Mouse (Mus musculus): Measurements from ENCODE around the gene Fam186a. TPM values are rescaled to one million over a fixed set of nuclear protein-coding genes. Genes with fewer than 3 reads are reported as not detected.
"Not testable (repeated sequence)": the region's sequence is repeated elsewhere in the genome, so short reads cannot be mapped to it uniquely, and the experiment has no call there.

The Fam186a gene
- polyA plus RNA-seq, 1 experiment = not detected

DNA sequence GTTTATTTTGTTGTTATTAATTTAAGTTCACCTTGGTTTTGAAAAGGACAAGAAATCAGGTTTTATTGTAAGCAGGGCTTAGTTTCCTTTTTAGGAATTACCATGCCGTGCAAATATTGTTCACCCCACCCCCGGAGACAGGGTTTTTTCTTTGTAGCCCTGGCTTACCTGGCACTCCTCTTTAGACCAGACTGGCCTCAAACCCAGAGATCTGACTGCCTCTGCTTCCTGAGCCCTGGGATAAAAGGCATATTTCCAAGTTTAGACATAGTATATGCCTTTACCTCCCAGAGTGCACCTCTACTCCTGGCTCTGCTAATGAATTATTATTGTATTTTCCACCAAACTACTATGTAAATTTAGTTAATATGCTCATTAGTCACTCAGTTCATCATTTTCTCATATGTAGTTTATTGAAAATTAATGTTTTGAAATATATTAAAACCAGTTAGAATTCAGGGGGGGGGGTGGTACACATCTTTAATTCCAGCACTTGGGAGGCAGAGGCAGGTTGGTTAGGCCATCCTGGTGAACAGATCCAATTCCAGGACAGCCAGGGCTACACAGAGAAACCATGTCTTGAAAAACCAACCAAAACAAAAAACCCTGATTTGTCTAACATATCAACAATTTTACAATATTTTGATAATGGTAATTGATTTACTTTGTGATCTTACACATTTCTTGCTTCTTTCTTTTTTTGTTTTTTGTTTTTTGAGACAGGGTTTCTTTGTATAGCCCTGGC, 7.8 kb upstream of the Fam186a start:
- H3K4me3 ChIP-seq (replicated peaks) = peak overlapping the region; percentile 97
- no peaks in the 10 kb centered on the region for H3K36me3 ChIP-seq (ENCODE audit: control insufficient read depth)
- no peaks in the 10 kb centered on the region for H3K27me3 ChIP-seq (ENCODE audit: control insufficient read depth)
- H3K4me1 ChIP-seq (ENCODE audit: control insufficient read depth) = peaks cover 19% of the 10 kb centered on the region
- TF ChIP-seq TAL1 (IDR thresholded peaks at IDR 0.05; ENCODE audit: low read length) (no peak), GATA1 (IDR thresholded peaks at IDR 0.05; ENCODE audit: low read length) (no peak)
- no peaks in the 10 kb centered on the region for H3K9me3 ChIP-seq (ENCODE audit: control insufficient read depth, low read length)

DNA sequence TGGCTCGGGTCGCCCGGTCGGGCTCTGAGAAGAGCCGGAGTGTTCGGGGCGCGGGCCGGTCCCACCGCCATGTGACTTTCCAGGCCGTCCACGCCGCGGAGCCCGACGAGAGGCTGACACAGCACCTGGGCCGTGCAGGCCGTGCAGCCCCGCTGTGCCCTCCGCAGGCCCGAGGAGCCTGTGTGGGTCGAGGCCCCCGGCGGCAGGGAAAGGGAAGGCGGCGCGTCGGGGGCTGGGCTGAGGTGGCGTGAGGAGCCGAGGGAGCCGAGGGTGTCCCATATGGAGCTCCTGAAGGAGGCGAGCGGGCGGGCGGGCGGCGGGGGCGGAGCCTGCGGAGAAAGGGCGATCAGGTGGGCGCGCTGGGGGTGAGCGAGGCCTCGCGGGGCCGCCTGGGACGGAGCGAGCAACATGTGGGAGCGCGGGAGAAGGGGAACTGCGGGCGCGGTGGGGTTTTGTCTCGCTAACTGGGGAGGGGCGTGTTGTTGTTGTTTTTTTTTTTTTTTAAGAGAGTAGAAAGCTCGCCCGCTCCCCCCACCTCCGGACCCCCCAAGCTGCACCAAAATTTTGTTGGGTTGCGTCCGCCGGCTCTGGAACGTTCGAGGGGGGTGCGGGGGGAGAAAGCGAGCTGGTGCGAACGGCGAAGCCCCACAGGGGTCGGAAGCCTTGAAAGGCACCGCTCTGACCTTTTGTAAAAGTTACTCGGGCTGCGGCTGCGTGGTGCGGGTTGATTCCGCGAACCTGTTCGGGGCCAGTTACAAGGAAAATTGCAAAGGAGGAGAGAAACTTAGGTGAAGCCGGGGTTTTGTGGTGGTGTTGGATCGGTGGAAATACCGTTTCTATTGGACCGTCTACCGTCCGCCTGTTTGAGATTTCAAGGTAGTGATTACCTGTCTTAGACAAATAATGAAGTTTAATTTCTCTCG, 6.4 kb upstream of the Fam186a start:
- peak overlapping the region; percentile 97 for H3K4me3 ChIP-seq (replicated peaks)
- TF ChIP-seq GATA1 (IDR thresholded peaks at IDR 0.05; ENCODE audit: low read length) = no peak
- TF ChIP-seq TAL1 (IDR thresholded peaks at IDR 0.05; ENCODE audit: low read length) = no peak
- H3K27me3 ChIP-seq (ENCODE audit: control insufficient read depth) = no peaks in the 10 kb centered on the region
- H3K36me3 ChIP-seq (ENCODE audit: control insufficient read depth) = no peaks in the 10 kb centered on the region
- no peaks in the 10 kb centered on the region for H3K9me3 ChIP-seq (ENCODE audit: control insufficient read depth, low read length)
- H3K4me1 ChIP-seq (ENCODE audit: control insufficient read depth) = peaks cover 24% of the 10 kb centered on the region

DNA sequence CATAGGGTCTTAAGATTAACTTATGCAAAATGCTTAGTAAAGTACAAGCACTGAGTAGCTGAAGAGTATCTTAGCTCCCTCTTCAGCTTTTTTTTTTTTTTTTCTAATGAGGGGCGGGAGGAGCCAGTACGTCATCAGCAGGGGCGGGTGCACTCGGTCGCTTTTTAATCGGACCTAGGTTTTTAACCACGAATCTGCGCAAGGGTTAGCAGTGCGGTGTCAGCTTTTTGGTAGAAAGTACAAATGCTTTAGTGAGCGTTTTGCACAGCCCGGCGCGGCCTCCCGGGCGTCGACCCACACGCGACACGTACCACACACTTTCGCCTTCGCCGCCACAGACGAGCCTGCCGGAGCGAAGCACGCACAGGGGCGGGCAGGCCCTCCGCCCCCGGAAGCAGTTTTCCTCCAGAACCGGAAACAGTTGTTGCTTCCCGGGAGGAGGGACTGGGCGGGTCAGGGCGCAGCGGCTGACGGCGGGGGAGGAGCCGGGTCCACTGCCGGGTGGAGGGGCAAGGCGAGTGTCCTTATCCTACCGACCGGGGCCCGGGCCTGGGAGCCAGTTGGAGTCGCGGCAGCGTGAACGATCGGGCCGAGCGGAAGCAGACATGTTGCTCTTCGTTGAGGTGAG, 5.6 kb upstream of the Fam186a start:
- Histone ChIP-seq H3K4me1 (ENCODE audit: control insufficient read depth) (peaks cover 24% of the 10 kb centered on the region), H3K27me3 (ENCODE audit: control insufficient read depth) (no peaks in the 10 kb centered on the region)
- TF ChIP-seq GATA1 (IDR thresholded peaks at IDR 0.05; ENCODE audit: low read length) = no peak
- TF ChIP-seq TAL1 (IDR thresholded peaks at IDR 0.05; ENCODE audit: low read length) = no peak

DNA sequence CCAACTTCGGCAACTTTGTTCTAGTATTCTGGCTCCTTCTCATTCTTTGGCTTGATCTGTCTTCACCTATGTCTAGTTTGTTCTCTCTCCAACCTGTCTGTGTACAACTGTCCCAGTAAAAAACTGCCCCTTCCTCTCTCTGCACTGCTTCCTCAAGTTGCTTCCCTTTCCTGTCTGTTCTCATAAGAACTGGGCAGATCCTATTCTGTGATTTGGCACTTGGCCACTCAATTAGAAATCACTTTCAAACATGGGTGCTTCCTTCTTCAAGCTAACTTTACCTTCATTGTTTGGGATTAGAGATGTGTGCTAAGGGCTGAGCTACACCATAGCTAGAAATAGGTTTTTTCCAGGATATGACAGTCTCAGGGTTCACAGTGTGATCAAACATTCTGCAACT, 3.7 kb upstream of the Fam186a start:
- Histone ChIP-seq H3K4me1 (ENCODE audit: control insufficient read depth) (peaks cover 21% of the 10 kb centered on the region), H3K4me3 (replicated peaks) (no peak overlapping the region), H3K9me3 (ENCODE audit: control insufficient read depth, low read length) (no peaks in the 10 kb centered on the region), H3K36me3 (ENCODE audit: control insufficient read depth) (no peaks in the 10 kb centered on the region), H3K27me3 (ENCODE audit: control insufficient read depth) (no peaks in the 10 kb centered on the region)
- TF ChIP-seq GATA1 (IDR thresholded peaks at IDR 0.05; ENCODE audit: low read length) = no peak
- no peak for TF ChIP-seq TAL1 (IDR thresholded peaks at IDR 0.05; ENCODE audit: low read length)

More for the DNA sequence above, 5.6 kb upstream of the Fam186a start:
- H3K4me3 ChIP-seq (replicated peaks) = peak overlapping the region; percentile 97
- H3K36me3 ChIP-seq (ENCODE audit: control insufficient read depth) = no peaks in the 10 kb centered on the region
- no peaks in the 10 kb centered on the region for H3K9me3 ChIP-seq (ENCODE audit: control insufficient read depth, low read length)

DNA sequence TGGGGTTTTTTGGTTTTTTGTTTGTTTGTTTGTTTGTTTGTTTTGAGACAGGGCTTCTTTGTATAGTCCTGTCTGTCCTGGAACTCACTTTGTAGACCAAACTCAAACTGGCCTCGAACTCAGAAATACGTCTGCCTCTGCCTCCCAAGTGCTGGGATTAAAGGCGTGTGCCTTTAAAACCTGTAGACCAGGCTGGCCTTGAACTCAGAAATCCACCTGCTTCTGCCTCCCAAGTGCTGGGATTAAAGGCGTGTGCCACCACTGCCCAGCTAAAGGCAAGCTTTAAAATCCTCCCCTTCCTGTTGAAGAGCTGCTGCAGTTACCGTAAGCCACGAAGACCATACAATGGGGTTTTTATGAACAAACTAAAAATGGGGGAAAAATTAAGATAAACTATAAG, 2.9 kb upstream of the Fam186a start, which contains the start of gene Larp4:
TSS of gene Larp4 (plus strand) at position 301 of the 400 bp plus-strand sequence.
- H3K4me3 ChIP-seq (replicated peaks); H3K36me3 ChIP-seq (ENCODE audit: control insufficient read depth); H3K27me3 ChIP-seq (ENCODE audit: control insufficient read depth): not testable (repeated sequence)

GRCm38 (mm10) chr15:99965103-99965775, 1.6 kb downstream of the Fam186a start:
- H3K4me3 ChIP-seq (replicated peaks) = no peak overlapping the region
- no peak for TF ChIP-seq TAL1 (IDR thresholded peaks at IDR 0.05; ENCODE audit: low read length)
- no peak for TF ChIP-seq GATA1 (IDR thresholded peaks at IDR 0.05; ENCODE audit: low read length)
- no peaks in the 10 kb centered on the region for H3K36me3 ChIP-seq (ENCODE audit: control insufficient read depth)
- peaks cover 3% of the 10 kb centered on the region; the same call in 1 of the 2 replicates for H3K27me3 ChIP-seq (ENCODE audit: control insufficient read depth)
- H3K4me1 ChIP-seq (ENCODE audit: control insufficient read depth) = peaks cover 5% of the 10 kb centered on the region; the same call in 1 of the 2 replicates
- no peaks in the 10 kb centered on the region for H3K9me3 ChIP-seq (ENCODE audit: control insufficient read depth, low read length)

More for the DNA sequence above, 2.9 kb upstream of the Fam186a start, which contains the start of gene Larp4:
- H3K9me3 ChIP-seq (ENCODE audit: control insufficient read depth, low read length) = not testable (repeated sequence)
- peaks cover 21% of the 10 kb centered on the region for H3K4me1 ChIP-seq (ENCODE audit: control insufficient read depth)

DNA sequence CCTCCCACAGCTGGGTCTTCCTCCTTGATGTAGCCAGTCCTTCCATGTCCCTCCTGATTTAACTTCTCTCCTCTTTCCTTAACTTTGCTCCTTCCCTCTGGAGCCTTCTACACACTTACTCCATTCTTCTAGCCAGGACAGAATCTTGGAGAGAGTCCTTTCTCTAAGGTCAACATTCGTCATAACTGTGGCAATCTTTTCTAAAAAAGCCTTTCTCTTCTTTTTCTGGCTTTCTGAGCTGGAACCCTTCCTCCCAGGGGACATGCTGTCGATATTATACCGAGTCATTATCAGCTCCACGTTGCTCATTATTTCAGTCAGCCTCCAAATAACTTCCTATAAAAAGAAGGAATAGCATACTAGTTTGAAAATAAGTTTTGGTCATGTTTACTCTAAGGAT, 11.5 kb downstream of the Fam186a start:
- TF ChIP-seq TAL1 (IDR thresholded peaks at IDR 0.05; ENCODE audit: low read length) (no peak), GATA1 (IDR thresholded peaks at IDR 0.05; ENCODE audit: low read length) (no peak)
- no peak overlapping the region for H3K4me3 ChIP-seq (replicated peaks)
- no peaks in the 10 kb centered on the region for H3K36me3 ChIP-seq (ENCODE audit: control insufficient read depth)
- H3K27me3 ChIP-seq (ENCODE audit: control insufficient read depth) = no peaks in the 10 kb centered on the region
- no peaks in the 10 kb centered on the region for H3K9me3 ChIP-seq (ENCODE audit: control insufficient read depth, low read length)
- no peaks in the 10 kb centered on the region for H3K4me1 ChIP-seq (ENCODE audit: control insufficient read depth)

DNA sequence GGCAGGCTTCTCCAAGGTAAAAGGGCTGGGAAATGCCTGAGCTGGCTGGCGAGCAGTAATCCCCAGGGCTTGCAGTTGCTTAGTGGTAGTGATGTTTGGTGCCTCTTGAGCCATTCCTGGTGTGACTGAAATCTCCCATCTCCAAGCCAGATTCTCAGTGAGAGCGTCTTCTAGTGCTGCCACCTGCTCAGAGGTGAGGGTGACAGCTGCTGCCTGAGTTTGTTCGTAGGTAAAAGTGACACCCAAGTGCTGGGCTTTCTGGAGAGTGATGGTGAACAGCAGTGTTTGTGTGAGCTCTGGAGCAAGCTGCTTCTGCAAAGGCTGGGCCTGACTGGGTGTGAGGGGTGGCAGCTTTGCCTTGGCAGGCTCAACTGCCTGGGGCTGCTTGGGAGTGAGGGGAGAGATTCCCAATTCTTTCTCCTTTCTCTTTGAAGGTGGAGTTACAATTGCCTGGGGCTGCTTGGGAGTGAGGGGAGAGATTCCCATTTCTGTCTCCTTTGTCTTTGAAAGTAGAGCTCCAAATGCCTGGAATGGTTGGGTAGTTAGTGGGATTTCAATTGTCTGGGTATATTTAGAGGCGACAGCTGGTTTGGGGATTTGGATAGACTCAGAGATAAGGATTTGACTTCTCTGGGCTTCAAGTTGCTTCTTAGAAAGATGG, 25.8 kb downstream of the Fam186a start:
- peaks cover 13% of the 10 kb centered on the region for H3K9me3 ChIP-seq (ENCODE audit: control insufficient read depth, low read length)
- no peak for TF ChIP-seq GATA1 (IDR thresholded peaks at IDR 0.05; ENCODE audit: low read length)

More for the DNA sequence above, 25.8 kb downstream of the Fam186a start:
- Histone ChIP-seq H3K36me3 (ENCODE audit: control insufficient read depth) (no peaks in the 10 kb centered on the region), H3K27me3 (ENCODE audit: control insufficient read depth) (no peaks in the 10 kb centered on the region), H3K4me3 (replicated peaks) (no peak overlapping the region), H3K4me1 (ENCODE audit: control insufficient read depth) (no peaks in the 10 kb centered on the region)
